Mouse (Mus musculus): ENCODE measurements around the gene Parp2.
"Not testable (repeated sequence)": the region's sequence is repeated elsewhere in the genome, so short reads cannot be mapped to it uniquely, and the experiment has no call there.

The Parp2 gene

GRCm38 (mm10) chr14:50829878-50830277 is 22.2 kb downstream of the Parp2 start:
- no peak for DNase-seq (ENCODE audit: low spot score)

GRCm38 (mm10) chr14:50833964-50834363 is 26.3 kb downstream of the Parp2 start:
- DNase-seq (ENCODE audit: low spot score), result no peak

DNA sequence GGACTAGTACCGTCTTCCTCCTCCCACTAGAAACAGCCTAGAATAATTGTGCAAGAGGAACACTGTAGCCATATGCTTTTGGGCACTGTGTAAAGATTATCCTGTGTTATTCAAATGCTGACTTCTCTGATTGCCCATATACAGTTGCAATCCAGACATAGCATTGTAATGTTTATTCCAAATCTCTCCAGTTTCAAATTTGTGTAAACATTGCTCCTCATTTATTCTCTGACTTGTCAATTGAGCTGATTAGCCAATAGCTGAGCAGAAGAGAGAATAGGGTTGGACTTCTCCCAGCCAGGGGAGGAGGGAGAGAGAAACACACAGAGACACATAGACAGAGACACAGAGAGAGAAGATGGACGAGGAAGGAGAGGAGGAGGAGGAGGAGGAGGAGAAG is 26.8 kb downstream of the Parp2 start:
- DNase-seq (ENCODE audit: low spot score), result no peak

DNA sequence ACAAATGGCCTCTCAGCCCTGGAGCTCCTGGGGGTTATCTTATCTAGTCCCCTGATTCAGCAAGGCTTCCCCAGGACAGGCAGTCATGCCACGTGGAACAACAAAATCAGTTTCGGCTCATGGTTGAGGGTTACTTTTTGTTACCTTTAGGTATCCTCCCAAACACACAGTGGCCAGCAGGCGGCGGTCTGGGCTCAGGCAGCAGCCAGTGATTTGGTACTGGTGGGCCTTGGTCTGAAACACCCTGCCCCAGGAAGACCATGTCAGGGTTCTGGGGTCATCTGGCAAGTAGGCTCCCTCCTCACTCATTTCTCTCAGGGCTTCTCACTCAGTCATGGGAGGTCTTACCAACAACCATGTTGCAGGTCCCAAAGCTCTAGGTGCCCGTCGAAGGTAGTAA is 29.6 kb downstream of the Parp2 start:
- no peak for DNase-seq (ENCODE audit: low spot score)

GRCm38 (mm10) chr14:50855788-50856187 is 48.1 kb downstream of the Parp2 start:
- DNase-seq (ENCODE audit: low spot score), result no peak

- no peak for DNase-seq (ENCODE audit: low spot score)
These were observed 55.0 kb downstream of the Parp2 start for GRCm38 (mm10) chr14:50862641-50863040.

DNA sequence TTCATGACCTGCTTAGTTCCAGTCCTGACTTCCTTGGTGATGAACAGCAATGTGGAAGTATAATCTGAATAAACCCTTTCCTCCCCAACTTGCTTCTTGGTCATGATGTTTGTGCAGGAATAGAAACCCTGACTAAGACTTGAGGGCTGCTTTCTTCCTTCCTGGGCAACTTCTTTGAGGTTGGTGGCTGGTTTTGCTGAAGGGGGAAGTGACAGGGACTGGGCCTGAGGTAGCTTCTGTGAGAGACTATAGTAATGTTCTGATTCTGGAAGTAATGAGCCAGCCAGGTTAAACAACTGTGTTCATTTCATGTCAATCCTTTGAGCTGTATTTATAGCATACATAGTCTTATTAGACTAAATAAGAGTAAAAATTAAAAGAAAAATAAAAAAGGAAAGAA is 57.4 kb downstream of the Parp2 start:
- not testable (repeated sequence) for DNase-seq (ENCODE audit: low spot score)

- DNase-seq (ENCODE audit: low spot score), result no peak
These were observed 59.3 kb downstream of the Parp2 start for GRCm38 (mm10) chr14:50866966-50867365.

GRCm38 (mm10) chr14:50868211-50868610 is 60.6 kb downstream of the Parp2 start:
- no peak for DNase-seq (ENCODE audit: low spot score)

DNA sequence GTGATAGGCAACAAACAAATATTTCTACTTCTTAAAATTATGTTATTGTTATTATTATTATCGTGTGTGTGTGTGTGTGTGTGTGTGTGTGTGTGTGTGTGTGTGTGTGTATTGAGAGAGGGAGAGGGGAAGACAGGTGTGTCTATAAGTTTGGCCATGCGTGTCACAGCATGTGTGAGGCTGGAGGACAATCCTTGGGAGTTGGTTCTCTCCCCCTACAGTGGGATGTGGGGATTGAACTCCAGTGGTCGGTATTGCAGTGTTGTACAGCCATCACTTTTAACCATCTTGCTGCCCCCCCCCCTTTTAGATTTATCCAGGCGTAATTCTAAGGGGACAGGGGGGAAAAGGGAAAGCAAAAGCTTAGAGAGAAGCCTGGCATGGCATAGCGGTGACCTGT is 61.0 kb downstream of the Parp2 start:
- no peak for DNase-seq (ENCODE audit: low spot score)

- peak; percentile 83 for DNase-seq (ENCODE audit: low spot score)
These were observed 62.5 kb downstream of the Parp2 start, which contains the start of gene Tep1 for GRCm38 (mm10) chr14:50869889-50870804. Gene Tep1, minus strand, starts transcription at chr14:50870560.

DNA sequence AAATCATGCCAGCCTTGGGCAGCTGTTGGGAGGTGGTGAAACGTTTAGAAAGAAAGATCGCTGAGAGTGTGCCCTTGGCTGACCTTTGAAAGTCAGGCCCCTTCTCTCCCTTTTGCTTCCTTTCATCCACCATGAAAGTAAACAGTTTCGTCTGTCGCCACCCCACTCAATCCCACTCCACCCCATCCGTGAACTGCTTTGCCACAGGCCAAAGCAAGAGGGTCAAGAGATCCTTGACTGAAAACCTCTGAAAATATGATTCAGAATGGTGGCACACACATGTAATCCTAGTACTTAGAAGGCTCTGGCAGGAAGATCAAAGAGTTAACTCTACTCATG is 63.1 kb downstream of the Parp2 start:
- no peak for DNase-seq (ENCODE audit: low spot score)
